Mouse (Mus musculus) erythroblast, embryonic 14.5 days (primary cell): Measurements from ENCODE around the gene 2010300C02Rik.

Experiments
- GATA1 ChIP-seq: IDR thresholded peaks from 2 replicates; pipeline ENCODE4 v1.6.1; 2012; ENCODE audit warnings: low read length, inconsistent platforms, mixed read lengths
- TAL1 ChIP-seq: IDR thresholded peaks from 3 replicates; pipeline ENCODE4 v1.6.1; 2012; ENCODE audit warnings: low read length, inconsistent platforms, mixed read lengths

DNA sequence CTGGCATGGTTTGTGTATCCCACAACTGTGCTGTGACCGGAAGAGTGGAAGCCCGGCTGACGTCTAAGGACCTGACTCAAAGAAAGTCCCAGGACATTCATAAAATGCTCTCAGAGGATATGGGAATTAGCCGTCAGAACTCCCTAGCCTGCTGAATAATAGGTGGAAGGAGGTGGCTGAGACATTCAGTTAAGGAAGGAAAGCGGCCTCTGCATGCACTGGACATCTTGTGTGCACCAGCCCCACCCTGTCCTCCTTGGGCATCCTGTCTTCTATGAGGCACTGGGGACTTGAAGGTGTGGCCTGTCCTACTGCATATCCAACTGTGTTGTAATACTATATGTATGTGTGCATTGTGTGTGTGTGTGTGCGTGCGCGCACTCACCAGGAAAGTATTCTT is 87.5 kb downstream of the 2010300C02Rik start:
- TF ChIP-seq GATA1 (no peak), TAL1 (no peak)
